ENCODE assay signal across 39 mouse cellular contexts in genomic region chr1:163138179-163138578, GRCm38 (mm10). TPM values are rescaled to one million over a fixed set of nuclear protein-coding genes. Genes with fewer than 3 reads are reported as not detected.
"Had no signal": no experiment of that assay in that cellular context is flagged by ENCODE, and none has a peak within 500 bp of the region (broad histone marks: within the 10 kb centered on the region; RNA-seq: fewer than 3 reads in every experiment).

No protein-coding gene starts in this region.

- H3K27me3 ChIP-seq: embryonic facial prominence, embryonic 12.5 days; embryonic facial prominence, embryonic 13.5 days; embryonic facial prominence, embryonic 15.5 days; forebrain, embryonic 12.5 days; forebrain, embryonic 13.5 days; forebrain, embryonic 15.5 days had no signal

- H3K36me3 ChIP-seq: embryonic facial prominence, embryonic 12.5 days; embryonic facial prominence, embryonic 13.5 days; embryonic facial prominence, embryonic 15.5 days; forebrain, embryonic 10.5 days; forebrain, embryonic 12.5 days; forebrain, embryonic 15.5 days; heart, embryonic 10.5 days had no signal

- H3K27ac ChIP-seq: embryonic facial prominence, embryonic 12.5 days; embryonic facial prominence, embryonic 13.5 days; embryonic facial prominence, embryonic 15.5 days; forebrain, embryonic 10.5 days; forebrain, embryonic 12.5 days; forebrain, embryonic 13.5 days; forebrain, embryonic 15.5 days; gastrocnemius, adult 2 months; heart, adult 2 months; heart, embryonic 10.5 days had no signal

- H3K9ac ChIP-seq: embryonic facial prominence, embryonic 12.5 days; embryonic facial prominence, embryonic 13.5 days; embryonic facial prominence, embryonic 15.5 days; forebrain, embryonic 12.5 days; forebrain, embryonic 13.5 days; forebrain, embryonic 15.5 days; forebrain, postnatal 0 days had no signal

- H3K4me2 ChIP-seq: embryonic facial prominence, embryonic 12.5 days; embryonic facial prominence, embryonic 13.5 days; embryonic facial prominence, embryonic 15.5 days; forebrain, embryonic 12.5 days; forebrain, embryonic 13.5 days; forebrain, embryonic 15.5 days had no signal

- H3K4me3 ChIP-seq: embryonic facial prominence, embryonic 12.5 days; embryonic facial prominence, embryonic 13.5 days; embryonic facial prominence, embryonic 15.5 days; erythroblast, embryonic 14.5 days; forebrain, embryonic 10.5 days; forebrain, embryonic 12.5 days; forebrain, embryonic 13.5 days; forebrain, embryonic 15.5 days; gastrocnemius, adult 2 months; heart, adult 2 months; heart, embryonic 10.5 days had no signal

- H3K9me3 ChIP-seq: embryonic facial prominence, embryonic 12.5 days; embryonic facial prominence, embryonic 13.5 days; embryonic facial prominence, embryonic 15.5 days; forebrain, embryonic 10.5 days; forebrain, embryonic 12.5 days; forebrain, embryonic 13.5 days; forebrain, embryonic 15.5 days; heart, embryonic 10.5 days had no signal

- ATAC-seq: forebrain, embryonic 13.5 days; forebrain, embryonic 14.5 days; forebrain, embryonic 15.5 days; forebrain, embryonic 16.5 days; forebrain, postnatal 0 days had no signal

- H3K4me1 ChIP-seq: embryonic facial prominence, embryonic 12.5 days; embryonic facial prominence, embryonic 13.5 days; embryonic facial prominence, embryonic 15.5 days; forebrain, embryonic 10.5 days; forebrain, embryonic 12.5 days; forebrain, embryonic 13.5 days; heart, embryonic 10.5 days had no signal

- DNase-seq: cerebellum, adult 8-10 months; cerebellum, adult 9-10 months; cerebellum, adult 9-11 months; cerebellum, postnatal 10 days; cerebellum, postnatal 14 days; cerebellum, postnatal 25 days; cerebellum, postnatal 36 days; embryo, embryonic 11 days; forebrain, postnatal 0 days; gastrocnemius, adult 2 months; gastrocnemius, postnatal 10 days; gastrocnemius, postnatal 14 days; gastrocnemius, postnatal 25 days; gastrocnemius, postnatal 36 days; heart, adult 11 months; heart, adult 18-20 months; heart, adult 2 months had no signal

RNA-seq across cellular contexts. Expression of gene Mroh9, which starts 52.7 kb away (rescaled TPM):
- total RNA-seq: common myeloid progenitor, adult 5-6 weeks; forebrain, postnatal 0 days; gastrocnemius, adult 18-20 months; gastrocnemius, adult 2 months; gastrocnemius, adult 8-10 months; gastrocnemius, postnatal 10 days; gastrocnemius, postnatal 14 days; gastrocnemius, postnatal 25 days; gastrocnemius, postnatal 36 days; gastrocnemius, postnatal 4 days; granulocyte monocyte progenitor cell, adult 5-6 weeks; heart, adult 18-20 months; heart, adult 2 months; heart, adult 8-10 months had no signal
- polyA plus RNA-seq: cortical plate, adult 2 months; embryonic facial prominence, embryonic 11.5 days; embryonic facial prominence, embryonic 12.5 days; embryonic facial prominence, embryonic 13.5 days; embryonic facial prominence, embryonic 15.5 days; erythroblast, embryonic 14.5 days; forebrain, embryonic 10.5 days; forebrain, embryonic 11.5 days; forebrain, embryonic 12.5 days; forebrain, embryonic 13.5 days; forebrain, embryonic 14.5 days; forebrain, embryonic 15.5 days; forebrain, embryonic 16.5 days; forebrain, postnatal 0 days; frontal cortex, adult 2 months; gonadal fat pad, adult 2 months; heart, adult 2 months; heart, embryonic 10.5 days had no signal
